Mouse (Mus musculus): ENCODE data around the gene Leng9.

DNA sequence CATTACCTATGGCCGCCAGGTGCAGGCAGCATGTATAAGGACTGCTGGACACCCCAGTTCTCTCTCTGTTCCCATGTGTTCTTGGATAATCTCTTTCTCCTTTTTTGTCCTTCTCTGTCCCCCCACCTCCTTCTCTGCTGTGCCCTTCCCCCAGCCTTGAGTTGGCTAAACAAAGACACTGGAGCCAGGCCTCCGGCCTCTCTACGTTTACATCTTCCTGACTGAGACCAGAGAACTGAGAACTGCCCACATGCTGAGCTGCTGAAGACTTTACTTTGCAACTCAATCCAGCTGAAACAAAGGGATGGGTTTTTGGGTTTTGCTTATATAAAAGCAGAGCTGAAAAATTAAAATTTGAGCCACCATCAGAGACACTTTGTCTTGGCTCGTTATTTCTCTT lies 4.8 kb upstream of the Leng9 start:
- TF ChIP-seq JUND (IDR thresholded peaks at IDR 0.05; ENCODE audit: low read depth, low read length) (no peak), POLR2A (IDR thresholded peaks at IDR 0.05; ENCODE audit: control insufficient read depth in 1 of 2, insufficient read depth in 1 of 2, low read depth in 1 of 2, low read length in 2 of 2, poor library complexity in 1 of 2) (no peak), POLR2AphosphoS2 (IDR thresholded peaks at IDR 0.05; ENCODE audit: low read length) (no peak), CTCF (IDR thresholded peaks at IDR 0.05 in 2 of 3, conservative IDR thresholded peaks at IDR 0.05 in 1 of 3; ENCODE audit: control insufficient read depth in 1 of 3, insufficient read depth in 1 of 3, low read depth in 2 of 3, low read length in 3 of 3, poor library complexity in 1 of 3, severe bottlenecking in 1 of 3) (no peak), EP300 (IDR thresholded peaks at IDR 0.05; ENCODE audit: low read depth in 1 of 2, low read length in 2 of 2) (no peak), RAD21 (IDR thresholded peaks at IDR 0.05; ENCODE audit: low read depth, low read length) (no peak), ETS1 (IDR thresholded peaks at IDR 0.05; ENCODE audit: low read depth, low read length) (no peak), MAFK (IDR thresholded peaks at IDR 0.05; ENCODE audit: borderline replicate concordance, low read depth, low read length) (no peak), USF2 (IDR thresholded peaks at IDR 0.05; ENCODE audit: borderline replicate concordance in 1 of 2, insufficient read depth in 1 of 2, low read depth in 1 of 2, low read length in 2 of 2) (no peak), CHD2 (IDR thresholded peaks at IDR 0.05; ENCODE audit: low read length) (no peak), E2F4 (IDR thresholded peaks at IDR 0.05; ENCODE audit: borderline replicate concordance, low read depth, low read length) (no peak)

Measured in MEL (cell line).